Mouse (Mus musculus) retina, adult 2 months (tissue): ENCODE results near the gene Olfr286.

Experiments used
- DNase-seq: peaks from one replicate; pipeline ENCODE4 v3.0.0-alpha.2; 2012; ENCODE audit warnings: low read depth, low spot score

Gene Olfr286

DNA sequence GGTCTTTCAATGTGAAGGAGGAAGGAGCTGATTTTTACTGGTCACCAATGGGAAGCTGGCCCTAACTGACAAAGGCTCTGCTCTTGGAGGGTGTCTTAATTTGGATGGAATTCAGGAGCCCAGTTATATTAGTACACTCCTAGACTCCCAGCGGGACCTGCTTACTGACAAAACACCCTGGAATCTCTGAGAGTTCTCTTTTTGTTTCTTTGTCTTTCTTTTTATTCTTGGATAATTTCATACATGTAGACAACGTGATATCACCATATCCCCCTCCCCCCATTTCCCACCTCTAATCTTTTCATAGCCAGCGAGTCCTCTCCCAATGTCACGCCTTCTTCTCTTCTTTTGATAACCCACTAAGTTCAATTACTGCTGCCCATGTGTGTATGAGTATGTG, at the start of gene Olfr286:
TSS of gene Olfr286 (minus strand) at position 101 of the 400 bp plus-strand sequence.
- DNase-seq: no peak

DNA sequence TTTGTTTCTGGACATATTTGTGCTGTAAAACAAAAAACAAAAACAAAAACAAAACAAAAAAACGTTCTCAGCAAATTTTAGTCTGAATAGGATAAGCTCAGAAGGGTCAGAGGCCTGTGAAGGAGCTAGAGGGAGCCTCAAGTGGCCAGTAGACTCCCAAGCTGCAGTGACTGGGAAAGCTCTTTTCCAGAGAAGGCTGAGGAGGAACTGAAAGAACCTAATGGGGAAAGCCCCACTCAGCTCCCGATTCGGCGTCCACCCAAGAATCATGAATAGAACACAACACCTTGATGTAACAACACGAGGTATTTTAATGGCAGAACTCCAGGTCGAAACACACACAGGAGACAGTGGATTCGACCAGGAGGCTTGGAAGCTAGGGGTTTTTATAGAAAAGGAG, 23.5 kb upstream of the Olfr286 start:
- DNase-seq: no peak

- DNase-seq: no peak
Observed at GRCm38 (mm10) chr15:98257193-98257592, 22.9 kb upstream of the Olfr286 start, which contains the start of gene H1fnt. Gene H1fnt (minus strand): TSS chr15:98257293.

DNA sequence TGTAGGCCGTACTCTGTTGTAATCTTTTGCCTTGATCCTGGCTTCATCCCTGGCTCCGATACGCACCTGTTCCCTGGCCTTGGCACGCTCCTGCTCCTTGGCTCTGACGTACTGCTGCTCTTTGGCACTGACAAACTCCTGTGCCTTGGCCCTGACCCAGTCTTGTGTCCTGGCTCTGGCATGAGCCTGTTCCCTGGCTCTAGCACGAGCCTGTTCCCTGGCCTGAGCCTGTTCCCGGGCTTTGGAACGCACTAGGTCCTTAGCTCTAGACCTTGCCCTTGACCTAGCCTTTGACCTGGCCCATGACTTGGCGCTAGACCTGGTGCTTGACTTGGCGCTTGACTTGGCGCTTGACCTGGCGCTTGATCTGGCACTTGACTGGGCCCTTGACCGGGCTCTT, 22.0 kb upstream of the Olfr286 start:
- no peak for DNase-seq

DNA sequence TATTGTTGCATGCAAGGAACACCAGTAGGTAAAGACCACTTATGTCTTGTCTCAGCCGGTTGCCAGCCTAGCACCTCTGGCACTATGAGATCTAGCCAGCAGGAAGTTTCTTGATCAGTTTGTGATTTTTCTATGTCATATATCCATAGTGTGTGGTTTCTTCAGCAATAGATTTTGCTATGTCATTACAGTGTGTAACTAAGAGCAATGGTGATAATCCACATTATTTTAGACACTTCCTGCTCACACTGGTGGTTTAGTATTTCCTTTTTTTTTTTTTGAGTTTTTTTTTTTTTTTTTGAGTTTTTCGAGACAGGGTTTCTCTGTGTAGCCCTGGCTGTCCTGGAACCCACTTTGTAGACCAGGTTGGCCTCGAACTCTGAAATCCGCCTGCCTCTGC, 1.2 kb upstream of the Olfr286 start:
- DNase-seq: no peak

DNA sequence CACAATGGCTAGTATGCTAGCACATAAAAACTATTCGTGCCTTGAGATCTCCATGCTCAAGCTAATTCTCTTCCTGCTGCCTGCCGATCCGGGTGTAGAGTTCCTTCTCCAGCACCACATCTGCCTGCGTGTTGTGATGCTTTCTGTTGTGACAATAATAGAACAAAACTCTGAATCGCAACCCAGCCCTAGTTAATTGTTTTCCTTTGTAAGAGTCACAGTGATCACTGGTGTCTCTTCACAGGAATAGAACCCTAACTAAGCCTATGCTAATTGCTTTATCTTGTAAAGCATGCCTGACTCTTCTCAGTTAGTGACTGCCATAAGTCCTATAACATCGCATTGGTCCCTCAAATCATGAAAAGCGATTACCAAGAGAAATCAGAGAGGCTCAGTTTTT, 8.2 kb downstream of the Olfr286 start:
- no peak for DNase-seq

DNA sequence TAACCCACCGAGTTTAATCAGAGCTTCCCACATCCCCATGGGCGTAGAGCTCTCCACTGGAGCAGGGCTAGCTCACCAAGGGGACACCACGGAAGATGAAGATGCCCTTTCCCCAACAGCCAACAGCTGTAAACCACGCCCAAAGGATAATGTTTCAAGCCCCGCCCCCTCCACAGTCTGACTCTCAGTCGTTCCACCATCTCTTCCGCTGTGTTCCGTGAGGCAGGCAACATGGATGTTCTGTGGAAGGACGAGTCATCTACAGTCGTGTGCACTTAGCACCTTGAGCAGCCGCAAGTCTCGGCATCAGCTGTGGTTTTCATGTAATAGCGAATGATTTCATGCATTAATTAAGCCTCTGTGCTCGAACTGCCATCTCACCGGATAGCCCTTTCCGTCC, 8.6 kb downstream of the Olfr286 start:
- no peak for DNase-seq

DNA sequence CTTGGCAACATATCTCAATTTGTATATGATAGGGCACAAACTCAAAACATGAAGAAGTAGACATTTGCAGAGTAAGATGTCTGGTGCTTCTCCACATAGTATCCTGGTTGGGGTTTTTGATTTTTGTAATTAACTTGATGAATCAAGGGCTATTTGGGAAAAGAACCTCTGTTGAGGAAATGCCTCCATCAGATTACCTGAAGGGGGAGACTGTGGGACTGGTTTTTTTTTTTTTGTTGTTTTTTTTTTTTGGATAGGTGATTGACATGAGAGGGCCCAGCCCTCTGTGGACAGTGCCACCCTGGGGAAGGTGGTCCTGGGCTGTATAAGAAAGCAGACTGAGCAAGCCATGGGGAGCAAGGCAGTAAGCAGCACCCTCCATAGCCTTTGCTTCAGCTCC, 11.9 kb downstream of the Olfr286 start:
- DNase-seq: no peak

DNA sequence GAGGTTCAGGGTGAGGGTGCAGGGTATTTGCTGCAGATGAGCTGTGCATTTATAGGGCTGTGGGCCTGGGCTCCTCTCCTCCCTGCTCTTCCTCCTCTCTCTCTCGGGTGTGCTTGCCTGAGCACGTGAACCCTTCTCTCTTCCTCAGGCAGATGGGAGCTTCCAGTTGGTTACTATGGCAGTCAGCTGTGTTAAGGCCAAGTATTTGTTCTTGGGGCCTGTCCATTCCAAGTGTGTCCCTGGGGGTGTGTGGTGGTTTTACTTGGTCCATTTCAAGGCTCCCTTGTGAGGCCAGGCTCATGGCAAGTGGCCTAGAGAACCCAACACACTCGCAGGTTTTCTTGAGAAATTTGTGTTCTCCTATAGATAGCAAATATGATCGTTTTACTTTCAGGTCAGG, 13.4 kb downstream of the Olfr286 start, which contains the start of the genes Gm44579 and Olfr287:
TSS of gene Gm44579 (minus strand) at position 101 of the 400 bp plus-strand sequence.
TSS of gene Olfr287 (minus strand) at position 180 of the 400 bp plus-strand sequence.
- no peak for DNase-seq

GRCm38 (mm10) chr15:98214130-98214529, 20.1 kb downstream of the Olfr286 start:
- DNase-seq: no peak

DNA sequence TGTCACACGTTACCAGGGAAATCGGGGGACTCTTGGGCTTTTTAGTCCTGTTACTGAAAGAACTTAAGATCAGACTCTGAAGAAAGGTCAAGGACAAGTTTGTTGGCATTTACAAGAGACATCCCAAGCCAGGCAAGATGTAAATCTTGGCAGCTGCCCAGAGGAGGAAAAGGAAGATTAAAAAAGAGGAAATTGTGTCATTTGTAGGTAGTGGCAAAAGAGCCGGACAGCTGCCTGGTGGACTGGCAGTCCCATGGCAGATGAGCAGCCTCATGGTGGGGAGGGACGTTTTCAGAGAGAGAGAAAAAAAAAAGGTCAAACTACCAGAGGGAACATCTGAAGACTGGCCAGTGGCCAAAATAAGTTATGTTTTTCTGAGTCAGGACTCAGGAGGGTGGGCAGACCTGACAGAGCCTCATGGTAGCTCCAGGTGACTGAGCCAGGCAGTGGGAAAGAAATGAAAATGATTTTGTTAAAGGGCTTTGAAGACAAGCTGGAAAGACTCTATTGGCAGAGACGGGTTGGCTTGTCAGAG, 20.8 kb downstream of the Olfr286 start:
- DNase-seq: no peak

- DNase-seq: no peak
Observed at GRCm38 (mm10) chr15:98209676-98210075, 24.6 kb downstream of the Olfr286 start.

- no peak for DNase-seq
Observed at GRCm38 (mm10) chr15:98195442-98195841, 38.8 kb downstream of the Olfr286 start, which contains the start of gene Olfr288. Gene Olfr288 (minus strand): TSS chr15:98195542.

DNA sequence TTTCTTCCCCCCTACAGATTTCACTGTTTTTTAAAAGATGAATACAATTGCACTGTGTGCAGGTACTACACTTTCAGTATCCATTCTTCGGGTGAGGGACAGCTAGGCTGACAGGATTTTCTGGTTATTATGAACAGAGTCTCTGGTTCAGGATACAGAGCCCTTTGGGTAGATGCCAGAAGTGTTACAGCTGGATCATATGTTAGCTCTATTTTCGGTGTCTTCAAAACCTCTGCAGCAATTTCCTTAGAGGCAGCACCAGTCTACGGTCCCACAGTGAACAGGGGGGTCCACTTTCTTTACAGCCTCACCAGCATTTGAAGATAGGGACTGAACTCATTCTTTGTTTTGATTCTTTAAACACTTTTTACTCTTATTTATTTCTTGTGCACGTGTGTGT, 49.8 kb downstream of the Olfr286 start:
- no peak for DNase-seq

GRCm38 (mm10) chr15:98181856-98182570, 52.2 kb downstream of the Olfr286 start:
- no peak for DNase-seq

- peak; percentile 90 for DNase-seq
Observed at GRCm38 (mm10) chr15:98181132-98181711, 53.0 kb downstream of the Olfr286 start.

GRCm38 (mm10) chr15:98180567-98181131, 53.6 kb downstream of the Olfr286 start:
- DNase-seq: no peak

- DNase-seq: no peak
Observed at GRCm38 (mm10) chr15:98177320-98177719, 56.9 kb downstream of the Olfr286 start.
